Mouse (Mus musculus) heart, embryonic 13.5 days (tissue): Measurements from ENCODE around the gene Nol6. TPM values are rescaled to one million over a fixed set of nuclear protein-coding genes. Genes with fewer than 3 reads are reported as not detected.
"Not testable (repeated sequence)": the region's sequence is repeated elsewhere in the genome, so short reads cannot be mapped to it uniquely, and the experiment has no call there.

Experiments used
- ATAC-seq: fragments of 200-750 bp; cut with Nextera tagmentation; 2 replicates; pipeline ENCODE4 v1.8.0; 2017; ENCODE audit warnings: moderate TSS enrichment; ENCODE audit not compliant: insufficient number of reproducible peaks, low FRiP score, low TSS enrichment; ENCODE audit errors: extremely low read depth
- H3K27ac ChIP-seq: fragments of 300-500 bp; sonication (generic); replicated peaks from 2 replicates; pipeline ENCODE4 v1.5.1; 2015; ENCODE audit warnings: moderate library complexity, mild to moderate bottlenecking, inconsistent platforms
- H3K27me3 ChIP-seq: fragments of 300-500 bp; sonication (generic); replicated peaks from 2 replicates; pipeline ENCODE4 v1.6.1; 2015; ENCODE audit warnings: mild to moderate bottlenecking, inconsistent platforms
- H3K36me3 ChIP-seq: fragments of 300-500 bp; sonication (generic); 2 replicates; pipeline ENCODE4 v1.6.1; 2015; ENCODE audit warnings: mild to moderate bottlenecking, inconsistent platforms
- H3K4me1 ChIP-seq: fragments of 300-500 bp; sonication (generic); 2 replicates; pipeline ENCODE4 v1.6.1; 2015; ENCODE audit warnings: inconsistent platforms
- H3K4me2 ChIP-seq: fragments of 300-500 bp; sonication (generic); 2 replicates; pipeline ENCODE4 v1.6.1; 2015; ENCODE audit warnings: inconsistent platforms, mild to moderate bottlenecking, moderate library complexity
- H3K4me3 ChIP-seq: fragments of 300-500 bp; sonication (generic); 2 replicates; pipeline ENCODE4 v1.5.1; 2015; ENCODE audit warnings: moderate library complexity, mild to moderate bottlenecking, inconsistent platforms
- H3K9ac ChIP-seq: fragments of 300-500 bp; sonication (generic); 2 replicates; pipeline ENCODE4 v1.6.1; 2015; ENCODE audit warnings: inconsistent platforms, mild to moderate bottlenecking, moderate library complexity
- H3K9me3 ChIP-seq: fragments of 300-500 bp; sonication (generic); 2 replicates; pipeline ENCODE4 v1.6.1; 2016; ENCODE audit warnings: inconsistent platforms
- WGBS: fragments of 180-500 bp; shearing (Covaris S2); methylation state at CpG from one replicate; pipeline ENCODE4 v1.1.7; 2015; ENCODE audit warnings: mixed read lengths; 5-methylcytosine and 5-hydroxymethylcytosine counted together
- polyA plus RNA-seq: library from polyadenylated mRNA; unstranded; fragments of >200 nt; fragmentation: Nextera tagmentation; extraction: Ambion mirVana; gene quantifications from 2 replicates; pipeline ENCODE4 v1.2.1, GENCODE M21; 2015

Nol6 gene
- polyA plus RNA-seq, 1 experiment from 2014 or later = 18.2 TPM

GRCm38 (mm10) chr4:41096794-41097193 lies 27.5 kb downstream of the Nol6 start:
- Histone ChIP-seq H3K4me1 (peaks cover 49% of the 10 kb centered on the region), H3K9me3 (no peaks in the 10 kb centered on the region), H3K4me3 (peak overlapping the region; percentile 54; the same call in 1 of the 2 replicates), H3K27me3 (peaks cover 38% of the 10 kb centered on the region), H3K27ac (no peak overlapping the region), H3K36me3 (no peaks in the 10 kb centered on the region), H3K9ac (peak overlapping the region; percentile 8; the same call in 1 of the 2 replicates), H3K4me2 (peak overlapping the region; percentile 89)
- 64% methylated on average over 5 of the region's 5 CpGs for WGBS
- no peak for ATAC-seq

- 37% methylated on average over 8 of the region's 8 CpGs for WGBS
- peaks cover 49% of the 10 kb centered on the region for H3K4me1 ChIP-seq
- no peak for ATAC-seq
- H3K9ac ChIP-seq = 0 out of 2 replicates have a peak overlapping the region, but pooled peaks have one; percentile 8
- no peaks in the 10 kb centered on the region for H3K36me3 ChIP-seq
- H3K4me2 ChIP-seq = peak overlapping the region; percentile 89
- no peak overlapping the region for H3K27ac ChIP-seq
- H3K9me3 ChIP-seq = no peaks in the 10 kb centered on the region
- no peak overlapping the region for H3K4me3 ChIP-seq
- H3K27me3 ChIP-seq = peaks cover 41% of the 10 kb centered on the region
These were observed 28.1 kb downstream of the Nol6 start for GRCm38 (mm10) chr4:41096169-41096568.

- H3K9me3 ChIP-seq = no peaks in the 10 kb centered on the region
- H3K4me3 ChIP-seq = no peak overlapping the region
- H3K9ac ChIP-seq = no peak overlapping the region
- WGBS = 45% methylated on average over 9 of the region's 9 CpGs
- no peaks in the 10 kb centered on the region for H3K36me3 ChIP-seq
- peak overlapping the region; percentile 37; the same call in 1 of the 2 replicates for H3K27ac ChIP-seq
- H3K4me2 ChIP-seq = peak overlapping the region; percentile 26
- peaks cover 53% of the 10 kb centered on the region for H3K4me1 ChIP-seq
- ATAC-seq = peak; percentile 29; the same call in 1 of the 2 replicates
- H3K27me3 ChIP-seq = peaks cover 29% of the 10 kb centered on the region
These were observed 29.9 kb downstream of the Nol6 start for GRCm38 (mm10) chr4:41094361-41094760.

GRCm38 (mm10) chr4:41092958-41093357 lies 31.3 kb downstream of the Nol6 start:
- 50% methylated on average over 1 of the region's 1 CpGs for whole genome bisulfite sequencing
- Histone ChIP-seq H3K9ac (no peak overlapping the region), H3K27ac (no peak overlapping the region), H3K4me2 (no peak overlapping the region), H3K4me3 (no peak overlapping the region), H3K9me3 (no peaks in the 10 kb centered on the region), H3K27me3 (peaks cover 23% of the 10 kb centered on the region), H3K36me3 (no peaks in the 10 kb centered on the region), H3K4me1 (peaks cover 46% of the 10 kb centered on the region)
- no peak for ATAC-seq

GRCm38 (mm10) chr4:41091391-41091790 lies 32.9 kb downstream of the Nol6 start:
- H3K9me3 ChIP-seq = no peaks in the 10 kb centered on the region
- H3K27me3 ChIP-seq = peaks cover 9% of the 10 kb centered on the region; the same call in 1 of the 2 replicates
- H3K4me2 ChIP-seq = no peak overlapping the region
- no peaks in the 10 kb centered on the region for H3K36me3 ChIP-seq
- WGBS = 33% methylated on average over 3 of the region's 3 CpGs
- peaks cover 42% of the 10 kb centered on the region for H3K4me1 ChIP-seq
- no peak overlapping the region for H3K9ac ChIP-seq
- ATAC-seq = no peak
- no peak overlapping the region for H3K4me3 ChIP-seq
- H3K27ac ChIP-seq = no peak overlapping the region

GRCm38 (mm10) chr4:41089705-41090104 lies 34.5 kb downstream of the Nol6 start:
- Histone ChIP-seq H3K4me3 (no peak overlapping the region), H3K9ac (no peak overlapping the region), H3K36me3 (no peaks in the 10 kb centered on the region), H3K4me1 (peaks cover 26% of the 10 kb centered on the region), H3K27me3 (peaks cover 9% of the 10 kb centered on the region; the same call in 1 of the 2 replicates), H3K9me3 (no peaks in the 10 kb centered on the region), H3K27ac (no peak overlapping the region), H3K4me2 (no peak overlapping the region)
- no peak for ATAC-seq
- 60% methylated on average over 2 of the region's 2 CpGs for WGBS

- no peaks in the 10 kb centered on the region for H3K9me3 ChIP-seq
- no peak overlapping the region for H3K4me3 ChIP-seq
- H3K9ac ChIP-seq = no peak overlapping the region
- 78% methylated on average over 4 of the region's 4 CpGs for WGBS
- peaks cover 21% of the 10 kb centered on the region for H3K4me1 ChIP-seq
- no peaks in the 10 kb centered on the region for H3K36me3 ChIP-seq
- no peak for ATAC-seq
- H3K27ac ChIP-seq = no peak overlapping the region
- no peak overlapping the region for H3K4me2 ChIP-seq
- H3K27me3 ChIP-seq = peaks cover 9% of the 10 kb centered on the region; the same call in 1 of the 2 replicates
These were observed 35.1 kb downstream of the Nol6 start for GRCm38 (mm10) chr4:41089189-41089588.

- Histone ChIP-seq H3K4me1 (peaks cover 19% of the 10 kb centered on the region), H3K9me3 (no peaks in the 10 kb centered on the region), H3K36me3 (no peaks in the 10 kb centered on the region), H3K27ac (no peak overlapping the region), H3K9ac (no peak overlapping the region), H3K4me2 (peak overlapping the region; percentile 9; the same call in 1 of the 2 replicates), H3K27me3 (peaks cover 16% of the 10 kb centered on the region; the same call in 1 of the 2 replicates), H3K4me3 (no peak overlapping the region)
- WGBS = 66% methylated on average over 16 of the region's 16 CpGs
- no peak for ATAC-seq
These were observed 36.6 kb downstream of the Nol6 start for GRCm38 (mm10) chr4:41087459-41088298.

GRCm38 (mm10) chr4:41086947-41087346 lies 37.3 kb downstream of the Nol6 start:
- no peak for ATAC-seq

GRCm38 (mm10) chr4:41084819-41085218 lies 39.4 kb downstream of the Nol6 start:
- Histone ChIP-seq H3K4me3 (no peak overlapping the region), H3K4me2 (no peak overlapping the region), H3K27me3 (peaks cover 13% of the 10 kb centered on the region; the same call in 1 of the 2 replicates), H3K27ac (no peak overlapping the region), H3K4me1 (peaks cover 15% of the 10 kb centered on the region; the same call in 1 of the 2 replicates), H3K9ac (no peak overlapping the region), H3K36me3 (no peaks in the 10 kb centered on the region), H3K9me3 (0 out of 2 replicates have a peak, but pooled peaks cover 4% of the 10 kb centered on the region)
- ATAC-seq = no peak
- 79% methylated on average over 4 of the region's 4 CpGs for WGBS

More at GRCm38 (mm10) chr4:41086947-41087346, 37.3 kb downstream of the Nol6 start:
- WGBS = 65% methylated on average over 9 of the region's 9 CpGs
- Histone ChIP-seq H3K36me3 (no peaks in the 10 kb centered on the region), H3K4me2 (no peak overlapping the region; the same call in 1 of the 2 replicates), H3K27ac (no peak overlapping the region), H3K4me1 (peaks cover 19% of the 10 kb centered on the region), H3K27me3 (peaks cover 16% of the 10 kb centered on the region; the same call in 1 of the 2 replicates), H3K9me3 (no peaks in the 10 kb centered on the region), H3K4me3 (no peak overlapping the region), H3K9ac (no peak overlapping the region)

GRCm38 (mm10) chr4:41082803-41083202 lies 41.5 kb downstream of the Nol6 start:
- H3K36me3 ChIP-seq, H3K4me3 ChIP-seq, H3K9me3 ChIP-seq, H3K4me2 ChIP-seq, ATAC-seq, H3K27me3 ChIP-seq, H3K27ac ChIP-seq, H3K9ac ChIP-seq: not testable (repeated sequence)
- H3K4me1 ChIP-seq = peaks cover 11% of the 10 kb centered on the region; the same call in 1 of the 2 replicates
- 34% methylated on average over 4 of the region's 4 CpGs for WGBS
